Mouse (Mus musculus) small intestine, adult 2 months (tissue): ENCODE data around the gene Uqcrq. TPM values are rescaled to one million over a fixed set of nuclear protein-coding genes. Genes with fewer than 3 reads are reported as not detected.

Experiments used
- H3K27ac ChIP-seq: fragments of 200-500 bp; 2 replicates; pipeline ENCODE4 v1.5.1; 2012; ENCODE audit warnings: low read depth, low read length, control low read depth, inconsistent platforms; ENCODE audit not compliant: insufficient read depth
- H3K27me3 ChIP-seq: fragments of 200-500 bp; 2 replicates; pipeline ENCODE4 v1.6.1; 2012; ENCODE audit warnings: mild to moderate bottlenecking, moderate library complexity, low read length, inconsistent platforms; ENCODE audit not compliant: control insufficient read depth, insufficient read depth
- H3K36me3 ChIP-seq: fragments of 200-500 bp; 2 replicates; pipeline ENCODE4 v1.6.1; 2012; ENCODE audit warnings: mild to moderate bottlenecking, low read length, control low read depth, inconsistent platforms; ENCODE audit not compliant: control insufficient read depth, insufficient read depth
- H3K4me1 ChIP-seq: fragments of 200-500 bp; 2 replicates; pipeline ENCODE4 v1.6.1; 2012; ENCODE audit warnings: low read length, inconsistent platforms, mixed read lengths; ENCODE audit not compliant: control insufficient read depth, insufficient read depth, insufficient read length
- H3K4me3 ChIP-seq: fragments of 200-500 bp; 2 replicates; pipeline ENCODE4 v1.5.1; 2012; ENCODE audit warnings: low read depth, mild to moderate bottlenecking, control low read depth, inconsistent platforms, low read length, moderate library complexity
- CTCF ChIP-seq: fragments of 200-500 bp; IDR thresholded peaks from 2 replicates; pipeline ENCODE4 v1.5.1; 2012; ENCODE audit warnings: low read depth, mild to moderate bottlenecking, control low read depth, inconsistent platforms, low read length, moderate library complexity, mixed read lengths; ENCODE audit not compliant: insufficient replicate concordance, insufficient read length; ENCODE audit errors: extremely low read depth
- POLR2A ChIP-seq: fragments of 200-500 bp; IDR thresholded peaks from 2 replicates; pipeline ENCODE4 v1.6.1; 2012; ENCODE audit warnings: low read depth, mild to moderate bottlenecking, control low read depth, inconsistent platforms, low read length, moderate library complexity
- WGBS: fragments of 180-500 bp; shearing (Covaris S2); methylation state at CpG from one replicate; pipeline ENCODE4 v1.1.7; 2018; 5-methylcytosine and 5-hydroxymethylcytosine counted together
- polyA plus RNA-seq: library from polyadenylated mRNA; depleted of rRNA; stranded (reverse); fragments of >200 nt; gene quantifications from 2 replicates; pipeline ENCODE4 v1.2.3, GENCODE M21; 2012

The Uqcrq gene
- polyA plus RNA-seq, 1 experiment: 1,116 TPM

- Histone ChIP-seq H3K27me3 (peaks cover 6% of the 10 kb centered on the region; the same call in 1 of the 2 replicates), H3K4me3 (no peak within 1 kb of the TSS), H3K36me3 (no peaks in the 10 kb centered on the region), H3K27ac (no peak within 1 kb of the TSS), H3K4me1 (no peaks in the 10 kb centered on the region)
- TF ChIP-seq POLR2A (no peak), CTCF (peak; percentile 95)
- WGBS: 8% methylated on average over 29 of the region's 29 CpGs
Observed at GRCm38 (mm10) chr11:53469968-53470695, 39.5 kb upstream of the Uqcrq start, which contains the start of gene Gm9837. TSS of gene Gm9837 (minus strand) at chr11:53470479.

DNA sequence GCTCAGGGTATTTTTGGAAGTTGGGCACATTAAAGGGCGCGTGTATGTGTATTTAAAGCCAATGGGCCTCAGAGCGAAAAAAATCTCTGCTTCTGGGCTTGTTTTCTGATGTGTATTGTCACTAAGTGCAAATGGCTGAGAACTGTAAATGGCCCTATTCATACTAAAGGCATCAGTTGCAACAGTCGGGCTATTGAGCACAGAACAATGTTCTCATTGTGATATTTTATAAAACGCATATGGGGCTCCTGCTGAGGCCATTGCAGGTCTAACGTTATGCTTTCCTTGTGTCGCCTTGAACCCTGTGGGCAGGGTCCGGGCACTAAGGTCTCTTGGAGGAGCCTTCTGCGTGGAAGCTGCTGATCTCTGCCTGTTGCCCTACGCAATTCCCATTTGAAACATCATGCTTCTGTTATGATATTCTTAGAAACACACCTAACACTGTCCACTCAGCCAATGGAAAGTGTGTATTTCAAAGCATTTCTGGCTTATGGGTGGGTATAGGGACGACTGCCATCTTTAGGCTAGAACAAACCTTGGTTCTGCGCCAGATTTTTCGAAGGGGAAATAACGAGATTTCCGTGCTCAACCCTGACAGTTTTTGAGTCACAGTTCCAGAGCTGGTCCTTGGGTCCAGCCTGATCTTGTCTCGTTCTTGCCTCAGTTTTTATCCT lies 38.8 kb upstream of the Uqcrq start:
- H3K27me3 ChIP-seq: peaks cover 6% of the 10 kb centered on the region; the same call in 1 of the 2 replicates

GRCm38 (mm10) chr11:53466231-53466971 lies 35.8 kb upstream of the Uqcrq start:
- no peak for TF ChIP-seq POLR2A
- peak; percentile 64 for TF ChIP-seq CTCF
- Histone ChIP-seq H3K27me3 (peaks cover 13% of the 10 kb centered on the region), H3K4me1 (no peaks in the 10 kb centered on the region), H3K36me3 (no peaks in the 10 kb centered on the region), H3K4me3 (peak overlapping the region; percentile 39), H3K27ac (no peak overlapping the region)
- 34% methylated on average over 40 of the region's 40 CpGs for WGBS

More for the DNA sequence above, 38.8 kb upstream of the Uqcrq start:
- no peak overlapping the region for H3K27ac ChIP-seq
- 26% methylated on average over 16 of the region's 16 CpGs for WGBS
- H3K36me3 ChIP-seq: no peaks in the 10 kb centered on the region
- H3K4me3 ChIP-seq: no peak overlapping the region
- no peak for TF ChIP-seq CTCF
- no peaks in the 10 kb centered on the region for H3K4me1 ChIP-seq

DNA sequence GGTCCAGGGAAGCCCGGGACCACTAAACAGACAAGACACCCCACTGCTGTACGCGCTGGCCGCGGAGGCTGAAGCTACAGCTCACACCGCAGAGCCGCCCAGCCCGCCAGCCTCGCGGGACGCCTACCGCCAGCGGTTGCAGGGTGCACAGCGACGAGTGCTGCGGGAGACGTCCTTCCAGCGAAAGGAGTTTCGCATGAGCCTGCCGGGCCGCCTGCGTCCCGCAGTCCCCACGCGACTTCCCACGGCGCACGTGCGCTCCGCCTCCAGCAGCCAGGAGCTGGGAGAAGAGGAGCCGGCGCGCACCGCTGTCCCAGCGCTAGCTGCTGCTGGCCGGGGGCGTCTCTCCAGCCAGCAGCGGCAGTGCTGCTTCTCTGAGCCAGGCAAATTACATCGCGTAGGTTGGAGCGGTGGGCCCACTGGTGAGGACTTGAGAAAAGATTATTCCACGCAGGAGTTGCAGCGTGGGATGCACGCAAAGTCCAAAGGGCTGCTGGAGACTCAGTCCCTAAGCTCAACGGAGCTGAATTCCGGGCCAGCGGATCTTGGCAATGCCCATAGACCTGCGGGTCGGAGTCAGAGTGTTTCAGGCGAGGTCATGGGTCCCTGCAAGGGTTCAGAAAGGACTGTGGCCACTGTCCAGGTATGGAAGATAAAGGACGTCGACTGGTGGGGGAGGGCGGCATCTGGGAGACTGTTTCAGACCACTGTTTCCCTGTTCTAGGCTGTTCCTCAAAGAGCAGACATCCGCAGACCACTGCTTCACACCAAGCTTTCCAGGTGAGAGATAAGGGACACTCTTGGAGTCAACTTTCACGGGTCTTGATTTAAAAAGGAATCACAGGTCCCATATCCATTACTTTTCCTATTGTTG lies 33.2 kb upstream of the Uqcrq start:
- H3K4me3 ChIP-seq: peak overlapping the region; percentile 38
- H3K27me3 ChIP-seq: peaks cover 9% of the 10 kb centered on the region
- no peaks in the 10 kb centered on the region for H3K36me3 ChIP-seq
- no peak for TF ChIP-seq CTCF
- TF ChIP-seq POLR2A: no peak
- WGBS: 38% methylated on average over 55 of the region's 55 CpGs
- no peak overlapping the region for H3K27ac ChIP-seq
- H3K4me1 ChIP-seq: no peaks in the 10 kb centered on the region

DNA sequence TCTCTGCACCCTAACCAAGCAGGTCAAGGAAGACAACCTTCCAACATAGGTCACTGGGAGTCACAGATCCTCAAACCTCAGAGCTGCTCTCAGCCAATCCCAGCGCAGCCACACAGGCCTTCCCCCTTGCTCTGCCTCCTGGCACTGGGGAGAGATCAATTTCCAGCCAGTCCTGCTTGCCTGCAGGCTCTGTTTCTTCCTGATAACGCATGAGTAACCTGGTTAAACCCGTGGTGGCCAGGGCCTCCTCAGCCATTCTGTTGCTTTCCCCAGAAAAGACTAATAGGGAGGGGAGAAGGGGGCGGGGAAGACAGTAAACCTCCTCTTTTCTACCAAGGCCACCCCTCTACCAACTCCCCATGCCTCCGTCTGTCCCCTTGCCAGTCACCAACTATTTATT lies 31.1 kb upstream of the Uqcrq start:
- WGBS: 28% methylated on average over 5 of the region's 5 CpGs
- H3K4me3 ChIP-seq: no peak overlapping the region
- H3K27ac ChIP-seq: no peak overlapping the region
- TF ChIP-seq POLR2A: no peak
- TF ChIP-seq CTCF: no peak
- H3K4me1 ChIP-seq: no peaks in the 10 kb centered on the region
- H3K27me3 ChIP-seq: peaks cover 9% of the 10 kb centered on the region
- no peaks in the 10 kb centered on the region for H3K36me3 ChIP-seq

- 82% methylated on average over 3 of the region's 3 CpGs for WGBS
Observed at GRCm38 (mm10) chr11:53460192-53460591, 29.6 kb upstream of the Uqcrq start.

More at GRCm38 (mm10) chr11:53460192-53460591, 29.6 kb upstream of the Uqcrq start:
- H3K4me1 ChIP-seq: no peaks in the 10 kb centered on the region
- H3K27ac ChIP-seq: no peak overlapping the region
- no peaks in the 10 kb centered on the region for H3K36me3 ChIP-seq
- TF ChIP-seq POLR2A (no peak), CTCF (no peak)
- H3K27me3 ChIP-seq: peaks cover 9% of the 10 kb centered on the region
- H3K4me3 ChIP-seq: no peak overlapping the region
